Mouse (Mus musculus): ENCODE data around the gene 4932438H23Rik.

DNA sequence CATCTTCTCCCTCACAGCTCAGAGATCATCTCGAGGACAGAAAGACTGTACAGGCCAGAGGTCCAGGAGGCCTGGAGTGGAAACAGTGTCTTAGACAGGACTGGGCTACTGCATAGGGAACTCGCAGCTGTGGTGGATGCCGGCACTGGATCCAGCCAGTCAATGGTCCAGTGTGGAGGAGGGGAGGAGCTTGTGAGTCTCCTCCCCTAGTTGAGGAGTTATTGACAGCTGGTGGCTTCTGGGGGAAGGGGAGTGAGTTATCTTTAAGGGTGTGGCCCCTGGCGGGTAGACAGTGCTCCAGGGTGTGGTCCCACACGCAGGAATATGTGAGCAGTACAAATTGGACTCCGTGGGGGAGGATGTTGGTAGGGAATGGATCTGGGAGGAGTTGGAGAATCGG is 21.8 kb upstream of the 4932438H23Rik start:
- no peak for TF ChIP-seq POLR2A (IDR thresholded peaks at IDR 0.05; ENCODE audit: borderline replicate concordance, insufficient read depth, low read length)
- TF ChIP-seq CTCF (IDR thresholded peaks at IDR 0.05; ENCODE audit: borderline replicate concordance, insufficient read depth, low read depth, low read length): no peak
